Mouse (Mus musculus) ES-E14 (cell line): ENCODE results near the gene Phox2a.

Experiments used
- CHD2 ChIP-seq: IDR thresholded peaks from 2 replicates; pipeline ENCODE4 v1.6.1; 2014; ENCODE audit warnings: mild to moderate bottlenecking, low read depth, low read length, inconsistent platforms
- HCFC1 ChIP-seq: IDR thresholded peaks from 2 replicates; pipeline ENCODE4 v1.6.1; 2012; ENCODE audit warnings: low read length, inconsistent platforms, borderline replicate concordance; ENCODE audit not compliant: insufficient read depth
- MAFK ChIP-seq: IDR thresholded peaks from 2 replicates; pipeline ENCODE4 v1.6.1; 2014; ENCODE audit warnings: mild to moderate bottlenecking, low read depth, low read length, inconsistent platforms; ENCODE audit not compliant: insufficient read depth
- ZC3H11A ChIP-seq: IDR thresholded peaks from 2 replicates; pipeline ENCODE4 v1.6.1; 2012; ENCODE audit warnings: low read depth, mild to moderate bottlenecking, inconsistent platforms, low read length, borderline replicate concordance
- ZNF384 ChIP-seq: IDR thresholded peaks from 2 replicates; pipeline ENCODE4 v1.6.1; 2012; ENCODE audit warnings: low read depth, low read length, inconsistent platforms

- TF ChIP-seq CHD2, result no peak
- peak; percentile 21; the same call in 1 of the 2 replicates for TF ChIP-seq HCFC1
- TF ChIP-seq ZC3H11A, result no peak
- TF ChIP-seq ZNF384, result no peak
- TF ChIP-seq MAFK, result no peak
These were observed 18.4 kb downstream of the Phox2a start for GRCm38 (mm10) chr7:101836271-101837153.
